Comparison of ENCODE assay signal across 24 mouse cellular contexts in genomic region chr5:130458076-130458475, GRCm38 (mm10).
A peak's percentile ranks its signal among the peaks of the same experiment; 100 is the strongest.
DNase-seq lines count a peak whose midpoint lies in the region; ATAC-seq and TF ChIP-seq lines count a peak whose summit lies in the region.
"Had no signal": no experiment of that assay in that cellular context is flagged by ENCODE, and none has a peak within 500 bp of the region (broad histone marks: within the 10 kb centered on the region; RNA-seq: fewer than 3 reads in every experiment).

No protein-coding gene starts in this region.

- peak; percentile 72; the same call in 1 of the 2 replicates for ATAC-seq in cerebellum, adult (ENCODE audit: insufficient number of reproducible peaks, low FRiP score, low TSS enrichment)
- ATAC-seq in midbrain, postnatal 0 days (ENCODE audit: low FRiP score), result no peak
- ATAC-seq: forebrain, embryonic 14.5 days; intestine, embryonic 15.5 days had no signal

- H3K27me3 ChIP-seq in midbrain, postnatal 0 days (ENCODE audit: insufficient read depth, low read length), result no peaks in the 10 kb centered on the region
- H3K27me3 ChIP-seq: hindbrain, embryonic 15.5 days; intestine, embryonic 15.5 days; liver, embryonic 15.5 days; neural tube, embryonic 15.5 days had no signal

- H3K9ac ChIP-seq in midbrain, postnatal 0 days (replicated peaks; ENCODE audit: low read length, poor library complexity, severe bottlenecking), result no peak overlapping the region
- H3K9ac ChIP-seq: hindbrain, embryonic 15.5 days; intestine, embryonic 15.5 days; liver, embryonic 15.5 days; neural tube, embryonic 15.5 days had no signal

- no peak for DNase-seq in cerebellum, postnatal 4 days (ENCODE audit: low spot score in 2 of 2)
- peak; percentile 31 to 47 for DNase-seq in right cerebral cortex, postnatal 10 days (ENCODE audit: low spot score in 2 of 2)
- DNase-seq in right cerebral cortex, postnatal 36 days (ENCODE audit: low spot score in 2 of 2), result no peak
- peak; percentile 62 to 68 for DNase-seq in cerebellum, postnatal 25 days
- DNase-seq in midbrain, postnatal 0 days (ENCODE audit: low spot score), result no peak
- DNase-seq in Muller cell, postnatal 12 days (ENCODE audit: inconsistent ontology term), result no peak
- DNase-seq: adrenal gland, postnatal 10 days; gastrocnemius, postnatal 10 days; heart, adult 11 months; kidney, adult 8-10 months; kidney, postnatal 14 days; liver; lung, postnatal 4 days; right cerebral cortex, postnatal 14 days; spleen, adult 18-20 months; thymus, postnatal 14 days had no signal

- 0 out of 2 replicates have a peak, but pooled peaks cover 3% of the 10 kb centered on the region for H3K36me3 ChIP-seq in midbrain, postnatal 0 days (ENCODE audit: insufficient read depth, low read length)
- H3K36me3 ChIP-seq: hindbrain, embryonic 15.5 days; intestine, embryonic 15.5 days; limb, embryonic 10.5 days; liver, embryonic 15.5 days; neural tube, embryonic 15.5 days had no signal

- H3K27ac ChIP-seq in midbrain, postnatal 0 days (ENCODE audit: low read depth, low read length), result no peak overlapping the region
- H3K27ac ChIP-seq: hindbrain, embryonic 15.5 days; intestine, embryonic 15.5 days; limb, embryonic 10.5 days; liver, embryonic 15.5 days; neural tube, embryonic 15.5 days had no signal

- H3K4me2 ChIP-seq in midbrain, postnatal 0 days (ENCODE audit: low read depth, low read length, poor library complexity, severe bottlenecking), result no peak overlapping the region
- H3K4me2 ChIP-seq: heart, embryonic 11.5 days; hindbrain, embryonic 15.5 days; intestine, embryonic 15.5 days; liver, embryonic 15.5 days; neural tube, embryonic 15.5 days had no signal

- TF ChIP-seq CTCF in midbrain, postnatal 0 days (IDR thresholded peaks at IDR 0.05), result no peak

- 91% methylated on average over 7 of the region's 7 CpGs for WGBS in midbrain, postnatal 0 days

- H3K4me3 ChIP-seq in midbrain, postnatal 0 days (ENCODE audit: low read depth, low read length), result no peak overlapping the region
- H3K4me3 ChIP-seq: hindbrain, embryonic 15.5 days; intestine, embryonic 15.5 days; limb, embryonic 10.5 days; liver, embryonic 15.5 days; neural tube, embryonic 15.5 days had no signal

- H3K9me3 ChIP-seq in midbrain, postnatal 0 days (ENCODE audit: low read length), result no peaks in the 10 kb centered on the region
- H3K9me3 ChIP-seq: hindbrain, embryonic 15.5 days; intestine, embryonic 15.5 days; limb, embryonic 10.5 days; neural tube, embryonic 15.5 days had no signal

- no peaks in the 10 kb centered on the region for H3K4me1 ChIP-seq in midbrain, postnatal 0 days (ENCODE audit: insufficient read depth, low read length)
- H3K4me1 ChIP-seq: hindbrain, embryonic 15.5 days; intestine, embryonic 15.5 days; limb, embryonic 10.5 days; liver, embryonic 15.5 days had no signal

Comparison
In these comparisons a context has a peak if more than half of its experiments do, and no peak if none do; other contexts are left out.
1. DNase-seq: peak in right cerebral cortex, postnatal 10 days (2 of 2) and cerebellum, postnatal 25 days (2 of 2); none in cerebellum, postnatal 4 days (0 of 2), right cerebral cortex, postnatal 36 days (0 of 2), midbrain, postnatal 0 days (single experiment) and Muller cell, postnatal 12 days (single experiment).